Mouse (Mus musculus) inflammation-experienced regulatory T-cells (primary cell): ENCODE measurements around the gene Rims3. TPM values are rescaled to one million over a fixed set of nuclear protein-coding genes. Genes with fewer than 3 reads are reported as not detected.

Experiments
- polyA plus RNA-seq, 2 experiments: library from polyadenylated mRNA; unstranded; fragments of 100-300 nt; shearing (Covaris generic); gene quantifications; one replicate each; pipeline ENCODE4 v1.2.1; 2017

The Rims3 gene
- 1 to 10 TPM; 2.0 to 4.2 TPM for polyA plus RNA-seq

DNA sequence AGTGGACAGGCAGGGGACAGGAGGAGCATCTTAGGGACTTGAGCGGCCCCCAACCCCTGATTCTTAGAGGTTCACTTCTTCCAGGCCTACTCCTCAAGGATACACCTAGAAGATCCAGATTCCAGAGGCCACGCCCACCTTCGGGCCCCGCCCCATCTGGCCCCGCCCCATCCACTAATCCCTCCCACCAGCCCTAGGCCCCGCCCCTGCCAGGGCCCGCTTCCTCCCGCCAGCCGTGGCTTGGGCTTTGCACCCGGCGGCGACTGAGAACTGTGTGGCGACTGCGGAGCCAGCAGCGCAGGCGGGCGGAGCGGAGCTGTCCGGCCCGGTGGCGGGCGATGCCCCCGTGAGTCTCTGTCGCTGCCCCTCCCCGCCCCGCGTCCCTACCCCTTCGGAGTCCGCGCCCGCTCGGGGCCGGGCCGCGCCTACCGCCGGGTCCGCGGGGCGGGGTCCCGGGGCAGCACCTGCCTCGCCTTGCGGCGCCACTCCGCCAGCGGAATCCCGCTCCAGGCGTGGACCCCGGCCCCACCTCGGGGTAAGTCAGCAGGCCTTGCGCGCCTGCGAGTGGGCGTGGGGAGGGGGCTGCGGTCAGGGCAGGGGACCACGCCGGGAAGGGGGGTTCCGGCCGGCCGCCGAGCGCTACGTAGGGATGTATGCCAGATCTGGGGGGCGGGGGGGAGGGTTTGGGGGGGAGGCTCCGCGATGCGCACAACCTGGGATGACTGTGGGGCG is at the start of gene Rims3:
Rims3 (plus strand) TSS at position 229 of the 732 bp plus-strand sequence.

GRCm38 (mm10) chr4:120831472-120831871 is 23.1 kb upstream of the Rims3 start, which contains the start of gene Nfyc:
Gene Nfyc, minus strand, starts transcription at chr4:120831572.

DNA sequence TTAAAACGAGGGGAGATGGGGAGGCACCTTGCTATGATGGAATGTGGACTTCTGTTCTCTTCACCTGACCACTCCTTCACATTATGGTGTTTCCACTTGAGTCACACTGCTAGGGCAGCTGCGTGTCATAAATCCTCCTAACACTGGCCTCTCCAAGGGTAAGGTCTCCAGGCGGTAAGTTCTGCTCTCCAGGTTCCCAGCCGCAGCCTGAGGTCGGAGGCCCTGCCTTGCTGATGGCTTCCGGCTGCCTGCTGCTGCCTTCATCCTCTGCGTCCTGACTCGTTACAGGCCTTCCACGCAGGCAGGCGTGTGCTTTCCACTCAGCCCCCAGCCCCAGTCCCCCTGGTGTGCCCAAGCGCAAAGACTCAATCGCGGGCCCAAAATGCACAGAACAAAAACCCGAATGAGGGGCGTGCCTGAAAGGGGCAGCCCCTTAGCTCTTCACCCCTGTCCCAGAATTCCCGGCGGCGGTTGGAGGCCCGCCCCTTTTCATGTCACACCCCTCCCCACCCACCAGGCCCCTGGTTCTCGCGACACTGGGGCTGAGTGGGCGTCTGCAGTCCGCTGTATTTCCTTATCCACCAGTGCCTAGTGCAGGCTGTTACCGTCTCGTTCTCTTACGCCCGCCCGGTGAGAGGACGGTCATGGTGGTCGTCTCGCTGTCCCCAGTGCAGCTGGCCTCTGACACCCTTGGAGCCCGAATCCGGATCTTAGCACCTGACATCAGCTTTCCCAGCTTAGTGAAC is 70.1 kb downstream of the Rims3 start, which contains the start of gene Exo5:
Exo5 (minus strand) TSS at position 464 of the 746 bp plus-strand sequence.

Other genes with a start within 250 kb of the Rims3 start
- 1 to 10 TPM; 3.3 to 3.5 TPM for gene Cited4, start 188.2 kb upstream of the Rims3 start, polyA plus RNA-seq
- gene Kcnq4, start 106.2 kb upstream of the Rims3 start, polyA plus RNA-seq, result under 1 TPM in 1 of 2 experiments, not detected in 1; 0.16 TPM
- gene Nfyc, start 23.2 kb upstream of the Rims3 start, polyA plus RNA-seq, result 10 to 100 TPM; 85.3 to 88.3 TPM
- 10 to 100 TPM; 29.9 to 39.1 TPM for gene Exo5, start 70.2 kb downstream of the Rims3 start, polyA plus RNA-seq
- gene Zfp69, start 96.9 kb downstream of the Rims3 start, polyA plus RNA-seq, result 1 to 10 TPM; 3.2 to 4.7 TPM
- 10 to 100 TPM; 60.6 to 82.5 TPM for gene Smap2, start 162.4 kb downstream of the Rims3 start, polyA plus RNA-seq
- gene Col9a2, start 184.6 kb downstream of the Rims3 start, polyA plus RNA-seq, result under 1 TPM; 0.12 to 0.20 TPM
- gene Zmpste24, start 243.4 kb downstream of the Rims3 start, polyA plus RNA-seq, result 10 to 100 TPM; 48.6 to 59.0 TPM